ENCODE assay signal across 23 mouse cellular contexts in the genomic region with DNA sequence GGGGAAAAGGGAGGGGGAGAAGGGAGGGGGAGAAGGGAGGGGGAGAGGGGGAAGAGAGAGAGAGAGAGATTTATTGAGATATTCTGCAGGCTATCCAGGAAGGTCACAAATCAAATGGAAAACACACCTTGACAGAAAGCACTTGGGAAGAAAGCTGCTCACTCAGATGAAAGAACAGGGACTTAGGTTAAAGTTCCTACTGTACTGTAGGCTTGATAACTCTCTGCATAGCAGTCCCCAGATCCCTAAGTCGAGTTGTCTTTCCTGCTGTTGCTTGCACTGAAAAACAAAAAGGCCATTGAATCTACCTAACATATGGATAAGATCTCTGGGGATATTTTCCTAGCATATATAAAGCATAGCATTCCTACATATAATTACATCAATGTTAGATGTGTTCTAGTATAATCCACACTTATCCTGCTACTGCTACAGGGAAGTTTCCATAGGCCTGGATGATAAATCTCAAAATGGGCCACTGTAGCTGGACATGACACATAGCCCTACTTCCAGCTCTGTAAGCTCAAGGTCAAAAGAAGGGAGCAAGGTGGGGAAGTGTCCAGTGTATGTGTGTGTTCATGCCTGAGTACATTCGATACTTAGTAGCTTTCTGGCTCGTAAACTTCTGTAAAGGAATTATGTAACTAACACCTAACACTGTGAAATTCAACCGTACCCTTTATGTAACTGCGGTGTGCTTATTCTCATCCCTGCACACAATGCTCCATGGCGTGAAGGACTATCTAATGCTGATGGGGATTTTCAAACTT. TPM values are rescaled to one million over a fixed set of nuclear protein-coding genes. Genes with fewer than 3 reads are reported as not detected.
A peak's percentile ranks its signal among the peaks of the same experiment; 100 is the strongest.
DNase-seq lines count a peak whose midpoint lies in the region; ATAC-seq lines count a peak whose summit lies in the region.
"Had no signal": no experiment of that assay in that cellular context is flagged by ENCODE, and none has a peak within 500 bp of the region (broad histone marks: within the 10 kb centered on the region; RNA-seq: fewer than 3 reads in every experiment).

No protein-coding gene starts in this region.

- H3K4me2 ChIP-seq in heart, embryonic 13.5 days, result no peak overlapping the region
- H3K4me2 ChIP-seq in liver, embryonic 13.5 days, result no peak overlapping the region
- H3K4me2 ChIP-seq in kidney, embryonic 14.5 days (replicated peaks; ENCODE audit: low read depth, low read length), result no peak overlapping the region
- H3K4me2 ChIP-seq: forebrain, embryonic 15.5 days; hindbrain, embryonic 14.5 days; limb, embryonic 15.5 days; lung, embryonic 14.5 days; midbrain, embryonic 13.5 days had no signal

- H3K27ac ChIP-seq in heart, embryonic 13.5 days (replicated peaks), result peak overlapping the region; percentile 22; the same call in 1 of the 2 replicates
- peak overlapping the region; percentile 54; the same call in 1 of the 2 replicates for H3K27ac ChIP-seq in liver, embryonic 13.5 days
- H3K27ac ChIP-seq in kidney, embryonic 14.5 days (ENCODE audit: low read depth, low read length), result no peak overlapping the region
- H3K27ac ChIP-seq: embryonic facial prominence, embryonic 10.5 days; forebrain, embryonic 15.5 days; hindbrain, embryonic 14.5 days; limb, embryonic 15.5 days; midbrain, embryonic 13.5 days had no signal

- no peak for DNase-seq in heart, postnatal 25 days (ENCODE audit: low spot score)
- DNase-seq in liver, embryonic 13.5 days, result no peak
- DNase-seq in liver, result no peak
- peak; percentile 3 to 42 for DNase-seq in kidney, postnatal 25 days
- DNase-seq in heart, adult 11 months, result no peak
- DNase-seq: adrenal gland, postnatal 10 days; cerebellum, adult 9-10 months; gastrocnemius, postnatal 14 days; heart, adult 18-20 months; heart, postnatal 36 days; left cerebral cortex, postnatal 4 days; lung, embryonic 14.5 days; right cerebral cortex, postnatal 25 days had no signal

- H3K4me3 ChIP-seq in heart, embryonic 13.5 days, result no peak overlapping the region
- no peak overlapping the region for H3K4me3 ChIP-seq in liver, embryonic 13.5 days (replicated peaks)
- H3K4me3 ChIP-seq in kidney, embryonic 14.5 days (ENCODE audit: low read length), result no peak overlapping the region
- H3K4me3 ChIP-seq: embryonic facial prominence, embryonic 10.5 days; forebrain, embryonic 15.5 days; limb, embryonic 15.5 days; midbrain, embryonic 13.5 days had no signal

- H3K4me1 ChIP-seq in heart, embryonic 13.5 days, result peaks cover 20% of the 10 kb centered on the region; the same call in 1 of the 2 replicates
- H3K4me1 ChIP-seq in liver, embryonic 13.5 days (replicated peaks), result peaks cover 64% of the 10 kb centered on the region
- H3K4me1 ChIP-seq in kidney, embryonic 14.5 days (ENCODE audit: control insufficient read depth, insufficient read depth, low read length), result no peaks in the 10 kb centered on the region; the same call in 1 of the 2 replicates
- H3K4me1 ChIP-seq: embryonic facial prominence, embryonic 10.5 days; forebrain, embryonic 15.5 days; limb, embryonic 15.5 days had no signal

- H3K27me3 ChIP-seq in heart, embryonic 13.5 days (replicated peaks), result no peaks in the 10 kb centered on the region
- no peaks in the 10 kb centered on the region for H3K27me3 ChIP-seq in liver, embryonic 13.5 days
- no peaks in the 10 kb centered on the region for H3K27me3 ChIP-seq in kidney, embryonic 14.5 days (ENCODE audit: control insufficient read depth, insufficient read depth, low read length)
- H3K27me3 ChIP-seq: forebrain, embryonic 15.5 days; limb, embryonic 15.5 days; midbrain, embryonic 13.5 days had no signal

- ATAC-seq in heart, embryonic 13.5 days (ENCODE audit: extremely low read depth, insufficient number of reproducible peaks, low FRiP score, low TSS enrichment), result no peak
- no peak for ATAC-seq in liver, embryonic 13.5 days (ENCODE audit: low read depth)
- ATAC-seq in kidney, embryonic 14.5 days (ENCODE audit: low FRiP score, low TSS enrichment), result peak; percentile 84; the same call in 1 of the 2 replicates
- ATAC-seq: activated CD4-positive, CD25-positive, alpha-beta regulatory T cell, adult 4 months; forebrain, embryonic 15.5 days; midbrain, embryonic 13.5 days had no signal

- H3K9ac ChIP-seq in heart, embryonic 13.5 days, result no peak overlapping the region
- H3K9ac ChIP-seq in liver, embryonic 13.5 days, result no peak overlapping the region
- H3K9ac ChIP-seq in kidney, embryonic 14.5 days (ENCODE audit: low read depth, low read length), result no peak overlapping the region
- H3K9ac ChIP-seq: forebrain, embryonic 15.5 days; hindbrain, embryonic 14.5 days; limb, embryonic 15.5 days; lung, embryonic 14.5 days; midbrain, embryonic 13.5 days had no signal

- no peaks in the 10 kb centered on the region for H3K9me3 ChIP-seq in heart, embryonic 13.5 days
- no peaks in the 10 kb centered on the region for H3K9me3 ChIP-seq in liver, embryonic 13.5 days (replicated peaks)
- H3K9me3 ChIP-seq in kidney, embryonic 14.5 days (ENCODE audit: control insufficient read depth, low read length), result no peaks in the 10 kb centered on the region
- H3K9me3 ChIP-seq: embryonic facial prominence, embryonic 10.5 days; forebrain, embryonic 15.5 days; limb, embryonic 15.5 days; midbrain, embryonic 13.5 days had no signal

- H3K36me3 ChIP-seq in heart, embryonic 13.5 days, result no peaks in the 10 kb centered on the region
- 0 out of 2 replicates have a peak, but pooled peaks cover under 1% of the 10 kb centered on the region for H3K36me3 ChIP-seq in liver, embryonic 13.5 days
- no peaks in the 10 kb centered on the region for H3K36me3 ChIP-seq in kidney, embryonic 14.5 days (ENCODE audit: control insufficient read depth, insufficient read depth, low read length)
- H3K36me3 ChIP-seq: embryonic facial prominence, embryonic 10.5 days; forebrain, embryonic 15.5 days; limb, embryonic 15.5 days; midbrain, embryonic 13.5 days had no signal

- WGBS in heart, embryonic 13.5 days, result 85% methylated on average over 6 of the region's 6 CpGs
- 88% methylated on average over 6 of the region's 6 CpGs for WGBS in liver, embryonic 13.5 days (ENCODE audit: insufficient replicate concordance)
- WGBS in kidney, embryonic 14.5 days, result 38% methylated on average over 6 of the region's 6 CpGs

- intact Hi-C loops in heart, postnatal 25 days (cut with DNase I), result no loop called here

RNA-seq across cellular contexts. Expression of a gene that starts 35.8 kb away (rescaled TPM):
- 5.7 and 6.2 TPM in 2 replicates for polyA plus RNA-seq in heart, embryonic 13.5 days (2015; fragmentation: Nextera tagmentation; extraction: Ambion mirVana)
- total RNA-seq in heart, postnatal 25 days (2021), result 10 to 100 TPM in 1 of 2 experiments, 1 to 10 TPM in 1; 10.0 to 13.9 TPM
- polyA plus RNA-seq in liver, embryonic 13.5 days (2015; fragmentation: Nextera tagmentation; extraction: Ambion mirVana), result 23.3 and 25.4 TPM in 2 replicates
- polyA plus RNA-seq in kidney, embryonic 14.5 days (2014; fragmentation: Nextera tagmentation; extraction: Ambion mirVana), result 2.7 and 3.8 TPM in 2 replicates
- total RNA-seq: megakaryocyte, adult 5-6 weeks; MEL had no signal

RNA-seq across cellular contexts. Expression of a gene that starts 47.4 kb away (rescaled TPM):
- 134 and 149 TPM in 2 replicates for polyA plus RNA-seq in heart, embryonic 13.5 days (2015; fragmentation: Nextera tagmentation; extraction: Ambion mirVana)
- 100 to 1,000 TPM in 1 of 2 experiments, 10 to 100 TPM in 1; 96.6 to 101 TPM for total RNA-seq in heart, postnatal 25 days (2021)
- 129 and 146 TPM in 2 replicates for polyA plus RNA-seq in liver, embryonic 13.5 days (2015; fragmentation: Nextera tagmentation; extraction: Ambion mirVana)
- polyA plus RNA-seq in kidney, embryonic 14.5 days (2014; fragmentation: Nextera tagmentation; extraction: Ambion mirVana), result 167 and 180 TPM in 2 replicates

Comparison
In these comparisons a context has a peak if more than half of its experiments do, and no peak if none do; other contexts are left out.
1. DNase-seq: peak in kidney, postnatal 25 days (2 of 2); none in heart, postnatal 25 days (single experiment), liver, embryonic 13.5 days (single experiment), liver (single experiment) and heart, adult 11 months (single experiment).